Mouse (Mus musculus) embryonic facial prominence, embryonic 14.5 days (tissue): ENCODE results near the gene Tfap2a. TPM values are rescaled to one million over a fixed set of nuclear protein-coding genes. Genes with fewer than 3 reads are reported as not detected.

Experiments
- ATAC-seq: fragments of 200-750 bp; cut with Nextera tagmentation; 2 replicates; pipeline ENCODE4 v1.8.0; 2017; ENCODE audit warnings: low read depth, moderate number of reproducible peaks, moderate TSS enrichment
- DNase-seq: peaks from one replicate; pipeline ENCODE4 v3.0.0-alpha.2; 2015; ENCODE audit warnings: low spot score
- H3K27ac ChIP-seq: fragments of 300-500 bp; sonication (generic); replicated peaks from 2 replicates; pipeline ENCODE4 v1.5.1; 2014; ENCODE audit warnings: low read depth, mild to moderate bottlenecking, low read length, moderate library complexity
- H3K27me3 ChIP-seq: fragments of 300-500 bp; sonication (generic); replicated peaks from 2 replicates; pipeline ENCODE4 v1.6.1; 2014; ENCODE audit warnings: low read length; ENCODE audit not compliant: control insufficient read depth, insufficient read depth
- H3K36me3 ChIP-seq: fragments of 300-500 bp; sonication (generic); 2 replicates; pipeline ENCODE4 v1.6.1; 2014; ENCODE audit warnings: low read length, mixed read lengths; ENCODE audit not compliant: control insufficient read depth, insufficient read depth
- H3K4me1 ChIP-seq: fragments of 300-500 bp; sonication (generic); 2 replicates; pipeline ENCODE4 v1.6.1; 2014; ENCODE audit warnings: antibody characterized with exemption, low read length; ENCODE audit not compliant: control insufficient read depth, insufficient read depth
- H3K4me2 ChIP-seq: fragments of 300-500 bp; sonication (generic); 2 replicates; pipeline ENCODE4 v1.6.1; 2014; ENCODE audit warnings: low read depth, mild to moderate bottlenecking, low read length, moderate library complexity, mixed read lengths
- H3K4me3 ChIP-seq: fragments of 300-500 bp; sonication (generic); 2 replicates; pipeline ENCODE4 v1.5.1; 2014; ENCODE audit warnings: low read depth, mild to moderate bottlenecking, low read length
- H3K9ac ChIP-seq: fragments of 300-500 bp; sonication (generic); 2 replicates; pipeline ENCODE4 v1.6.1; 2014; ENCODE audit warnings: low read depth, mild to moderate bottlenecking, low read length, moderate library complexity, mixed read lengths
- H3K9me3 ChIP-seq: fragments of 300-500 bp; sonication (generic); 2 replicates; pipeline ENCODE4 v1.6.1; 2016; ENCODE audit warnings: low read length; ENCODE audit not compliant: control insufficient read depth
- WGBS: fragments of 180-500 bp; shearing (Covaris S2); extraction: QIAGEN DNeasy Blood & Tissue Kit; methylation state at CpG from one replicate; pipeline ENCODE4 v1.1.7; 2014; 5-methylcytosine and 5-hydroxymethylcytosine counted together
- polyA plus RNA-seq: library from polyadenylated mRNA; unstranded; fragments of >200 nt; fragmentation: Nextera tagmentation; extraction: Ambion mirVana; gene quantifications from 2 replicates; pipeline ENCODE4 v1.2.1, GENCODE M21; 2014

Gene Tfap2a
- polyA plus RNA-seq, 1 experiment from 2014 or later: 5.0 TPM

- Histone ChIP-seq H3K4me3 (no peak overlapping the region), H3K27ac (no peak overlapping the region), H3K4me1 (0 out of 2 replicates have a peak, but pooled peaks cover 6% of the 10 kb centered on the region), H3K9ac (no peak overlapping the region), H3K4me2 (no peak overlapping the region), H3K9me3 (no peaks in the 10 kb centered on the region), H3K36me3 (no peaks in the 10 kb centered on the region), H3K27me3 (peaks cover 85% of the 10 kb centered on the region)
- DNase-seq (no peak), ATAC-seq (no peak)
- WGBS: 6% methylated on average over 7 of the region's 7 CpGs
These were observed 26.3 kb downstream of the Tfap2a start for GRCm38 (mm10) chr13:40711661-40712525.

- H3K9me3 ChIP-seq: no peaks in the 10 kb centered on the region
- no peak for ATAC-seq
- DNase-seq: no peak
- H3K4me3 ChIP-seq: no peak overlapping the region
- no peak overlapping the region for H3K27ac ChIP-seq
- WGBS: 3% methylated on average over 11 of the region's 11 CpGs
- H3K27me3 ChIP-seq: peaks cover 96% of the 10 kb centered on the region
- no peak overlapping the region for H3K9ac ChIP-seq
- peak overlapping the region; percentile 47; the same call in 1 of the 2 replicates for H3K4me2 ChIP-seq
- no peaks in the 10 kb centered on the region for H3K36me3 ChIP-seq
- H3K4me1 ChIP-seq: 0 out of 2 replicates have a peak, but pooled peaks cover 11% of the 10 kb centered on the region
These were observed 28.2 kb downstream of the Tfap2a start for GRCm38 (mm10) chr13:40710062-40710342.

GRCm38 (mm10) chr13:40709321-40710061 is 28.7 kb downstream of the Tfap2a start:
- Histone ChIP-seq H3K4me1 (0 out of 2 replicates have a peak, but pooled peaks cover 11% of the 10 kb centered on the region), H3K9me3 (no peaks in the 10 kb centered on the region), H3K27ac (no peak overlapping the region), H3K4me3 (peak overlapping the region; percentile 19), H3K36me3 (no peaks in the 10 kb centered on the region), H3K9ac (0 out of 2 replicates have a peak overlapping the region, but pooled peaks have one; percentile 9), H3K4me2 (peak overlapping the region; percentile 47), H3K27me3 (peaks cover 96% of the 10 kb centered on the region)
- no peak for ATAC-seq
- 3% methylated on average over 21 of the region's 21 CpGs for WGBS
- DNase-seq: no peak

GRCm38 (mm10) chr13:40708913-40709312 is 29.3 kb downstream of the Tfap2a start:
- H3K27ac ChIP-seq: no peak overlapping the region
- ATAC-seq: no peak
- 0 out of 2 replicates have a peak, but pooled peaks cover 11% of the 10 kb centered on the region for H3K4me1 ChIP-seq
- no peak for DNase-seq
- no peak overlapping the region for H3K9ac ChIP-seq
- no peaks in the 10 kb centered on the region for H3K36me3 ChIP-seq
- peak overlapping the region; percentile 19 for H3K4me3 ChIP-seq
- peaks cover 96% of the 10 kb centered on the region for H3K27me3 ChIP-seq
- WGBS: under 1% methylated on average over 25 of the region's 26 CpGs
- no peaks in the 10 kb centered on the region for H3K9me3 ChIP-seq
- H3K4me2 ChIP-seq: peak overlapping the region; percentile 47

- H3K4me2 ChIP-seq: no peak overlapping the region
- no peak overlapping the region for H3K27ac ChIP-seq
- no peaks in the 10 kb centered on the region for H3K9me3 ChIP-seq
- H3K36me3 ChIP-seq: no peaks in the 10 kb centered on the region
- no peak overlapping the region for H3K9ac ChIP-seq
- DNase-seq: no peak
- no peak for ATAC-seq
- H3K4me1 ChIP-seq: 0 out of 2 replicates have a peak, but pooled peaks cover 11% of the 10 kb centered on the region
- no peak overlapping the region for H3K4me3 ChIP-seq
- peaks cover 97% of the 10 kb centered on the region for H3K27me3 ChIP-seq
- WGBS: 5% methylated on average over 5 of the region's 5 CpGs
These were observed 29.9 kb downstream of the Tfap2a start for GRCm38 (mm10) chr13:40708271-40708670.

- no peak for DNase-seq
- Histone ChIP-seq H3K4me1 (0 out of 2 replicates have a peak, but pooled peaks cover 14% of the 10 kb centered on the region), H3K27ac (no peak overlapping the region), H3K9me3 (no peaks in the 10 kb centered on the region), H3K27me3 (peaks cover 98% of the 10 kb centered on the region), H3K36me3 (no peaks in the 10 kb centered on the region), H3K4me2 (no peak overlapping the region), H3K4me3 (no peak overlapping the region), H3K9ac (no peak overlapping the region)
- ATAC-seq: no peak
- 20% methylated on average over 3 of the region's 3 CpGs for WGBS
These were observed 30.5 kb downstream of the Tfap2a start for GRCm38 (mm10) chr13:40707646-40708045.

GRCm38 (mm10) chr13:40706612-40707011 is 31.6 kb downstream of the Tfap2a start:
- Histone ChIP-seq H3K4me1 (0 out of 2 replicates have a peak, but pooled peaks cover 11% of the 10 kb centered on the region), H3K27ac (no peak overlapping the region), H3K36me3 (no peaks in the 10 kb centered on the region), H3K9ac (no peak overlapping the region), H3K4me2 (no peak overlapping the region), H3K27me3 (peaks cover 98% of the 10 kb centered on the region), H3K9me3 (no peaks in the 10 kb centered on the region), H3K4me3 (no peak overlapping the region)
- DNase-seq (no peak), ATAC-seq (no peak)
- 16% methylated on average over 5 of the region's 5 CpGs for WGBS

GRCm38 (mm10) chr13:40705821-40706425 is 32.3 kb downstream of the Tfap2a start:
- DNase-seq (no peak), ATAC-seq (peak; percentile 24; the same call in 1 of the 2 replicates)
- Histone ChIP-seq H3K36me3 (no peaks in the 10 kb centered on the region), H3K4me3 (no peak overlapping the region), H3K4me1 (0 out of 2 replicates have a peak, but pooled peaks cover 11% of the 10 kb centered on the region), H3K27ac (no peak overlapping the region), H3K27me3 (peaks cover 98% of the 10 kb centered on the region), H3K9me3 (no peaks in the 10 kb centered on the region), H3K4me2 (peak overlapping the region; percentile 55; the same call in 1 of the 2 replicates), H3K9ac (no peak overlapping the region)
- 13% methylated on average over 4 of the region's 4 CpGs for WGBS
